Mouse (Mus musculus) liver, adult 2 months (tissue): ENCODE data around the gene Svop. TPM values are rescaled to one million over a fixed set of nuclear protein-coding genes. Genes with fewer than 3 reads are reported as not detected.

Experiments used
- DNase-seq: peaks from one replicate; pipeline ENCODE4 v3.0.0-alpha.2; 2011; ENCODE audit warnings: low read depth, low spot score; ENCODE audit errors: extremely low read depth
- H3K27ac ChIP-seq: fragments of 200-500 bp; replicated peaks from 2 replicates; pipeline ENCODE4 v1.5.1; 2012; ENCODE audit warnings: low read depth, mild to moderate bottlenecking, control low read depth, inconsistent platforms, low read length; ENCODE audit not compliant: insufficient read depth
- H3K27me3 ChIP-seq: fragments of 200-500 bp; 2 replicates; pipeline ENCODE4 v1.6.1; 2012; ENCODE audit warnings: mild to moderate bottlenecking, moderate library complexity, low read length, inconsistent platforms; ENCODE audit not compliant: control insufficient read depth, insufficient read depth
- H3K36me3 ChIP-seq: fragments of 200-500 bp; 2 replicates; pipeline ENCODE4 v1.6.1; 2012; ENCODE audit warnings: low read length, inconsistent platforms; ENCODE audit not compliant: control insufficient read depth, insufficient read depth
- H3K4me1 ChIP-seq: fragments of 200-500 bp; 2 replicates; pipeline ENCODE4 v1.6.1; 2011; ENCODE audit warnings: low read length; ENCODE audit not compliant: control insufficient read depth, insufficient read depth
- H3K4me3 ChIP-seq: fragments of 200-500 bp; 2 replicates; pipeline ENCODE4 v1.5.1; 2011; ENCODE audit warnings: low read depth, mild to moderate bottlenecking, control low read depth, low read length, moderate library complexity; ENCODE audit not compliant: insufficient read depth
- H3K79me2 ChIP-seq: fragments of 200-500 bp; 2 replicates; pipeline ENCODE4 v1.6.1; 2012; ENCODE audit warnings: inconsistent platforms, mild to moderate bottlenecking, low read length, moderate library complexity; ENCODE audit not compliant: control insufficient read depth, insufficient read depth
- H3K9ac ChIP-seq: fragments of 200-500 bp; 2 replicates; pipeline ENCODE4 v1.6.1; 2012; ENCODE audit warnings: low read depth, mild to moderate bottlenecking, control low read depth, inconsistent platforms, low read length
- CTCF ChIP-seq: fragments of 200-500 bp; IDR thresholded peaks from 2 replicates; pipeline ENCODE4 v1.5.1; 2011; ENCODE audit warnings: low read depth, low read length, control low read depth
- POLR2A ChIP-seq: fragments of 200-500 bp; IDR thresholded peaks from 2 replicates; pipeline ENCODE4 v1.6.1; 2011; ENCODE audit warnings: low read length, control low read depth; ENCODE audit not compliant: insufficient read depth; ENCODE audit errors: extremely low read depth
- WGBS: fragments of 180-500 bp; shearing (Covaris S2); methylation state at CpG from one replicate; pipeline ENCODE4 v1.1.7; 2018; 5-methylcytosine and 5-hydroxymethylcytosine counted together
- polyA plus RNA-seq: library from polyadenylated mRNA; depleted of rRNA; stranded (reverse); fragments of >200 nt; gene quantifications from 2 replicates; pipeline ENCODE4 v1.2.3, GENCODE M21; 2012
- total RNA-seq: library from RNA; depleted of rRNA; stranded (reverse); fragments of >200 nt; gene quantifications from 2 replicates; pipeline ENCODE4 v1.2.3, GENCODE M21; 2014

Svop gene
- total and polyA plus RNA-seq, 2 experiments: not detected

DNA sequence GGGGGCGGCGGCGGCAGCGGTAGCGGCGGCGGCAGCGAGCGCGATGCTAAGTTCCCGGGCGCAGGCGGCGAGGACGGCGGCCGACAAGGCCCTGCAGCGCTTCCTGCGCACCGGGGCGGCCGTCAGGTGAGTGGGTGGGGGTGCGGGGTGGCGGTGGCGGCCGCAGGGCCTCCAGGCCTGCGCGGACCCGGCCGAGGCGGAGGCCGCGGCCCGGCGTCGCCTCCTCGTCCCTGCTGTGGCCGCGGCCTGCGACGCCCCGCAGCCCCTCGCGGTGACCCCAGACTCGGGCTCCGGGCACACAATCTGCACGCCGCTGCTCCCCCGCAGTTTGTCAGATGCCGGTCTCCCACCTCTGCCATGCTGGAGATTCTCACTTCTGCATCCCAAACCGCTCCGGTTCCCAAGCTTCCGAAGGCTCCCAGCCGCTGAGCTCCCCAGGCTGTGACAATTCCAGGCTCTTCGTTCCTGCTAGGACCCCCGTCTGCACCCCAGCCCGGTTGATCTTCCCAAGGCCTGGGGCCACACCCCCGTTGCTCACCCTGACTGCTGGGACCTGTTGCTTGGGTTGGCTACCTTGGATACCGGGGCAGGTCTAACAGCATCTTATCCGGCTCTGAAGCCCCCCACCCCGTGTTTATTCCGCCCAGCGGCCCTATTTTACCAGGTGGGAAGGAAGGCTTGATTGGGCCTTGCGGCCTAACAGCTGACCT, 9.2 kb upstream of the Svop start:
- Histone ChIP-seq H3K4me1 (peaks cover 6% of the 10 kb centered on the region; the same call in 1 of the 2 replicates), H3K4me3 (peak overlapping the region; percentile 90), H3K36me3 (no peaks in the 10 kb centered on the region), H3K27me3 (no peaks in the 10 kb centered on the region), H3K27ac (no peak overlapping the region), H3K79me2 (peaks cover 13% of the 10 kb centered on the region; the same call in 1 of the 2 replicates), H3K9ac (peak overlapping the region; percentile 99)
- no peak for DNase-seq
- WGBS: 3% methylated on average over 43 of the region's 64 CpGs
- TF ChIP-seq POLR2A: no peak
- no peak for TF ChIP-seq CTCF

DNA sequence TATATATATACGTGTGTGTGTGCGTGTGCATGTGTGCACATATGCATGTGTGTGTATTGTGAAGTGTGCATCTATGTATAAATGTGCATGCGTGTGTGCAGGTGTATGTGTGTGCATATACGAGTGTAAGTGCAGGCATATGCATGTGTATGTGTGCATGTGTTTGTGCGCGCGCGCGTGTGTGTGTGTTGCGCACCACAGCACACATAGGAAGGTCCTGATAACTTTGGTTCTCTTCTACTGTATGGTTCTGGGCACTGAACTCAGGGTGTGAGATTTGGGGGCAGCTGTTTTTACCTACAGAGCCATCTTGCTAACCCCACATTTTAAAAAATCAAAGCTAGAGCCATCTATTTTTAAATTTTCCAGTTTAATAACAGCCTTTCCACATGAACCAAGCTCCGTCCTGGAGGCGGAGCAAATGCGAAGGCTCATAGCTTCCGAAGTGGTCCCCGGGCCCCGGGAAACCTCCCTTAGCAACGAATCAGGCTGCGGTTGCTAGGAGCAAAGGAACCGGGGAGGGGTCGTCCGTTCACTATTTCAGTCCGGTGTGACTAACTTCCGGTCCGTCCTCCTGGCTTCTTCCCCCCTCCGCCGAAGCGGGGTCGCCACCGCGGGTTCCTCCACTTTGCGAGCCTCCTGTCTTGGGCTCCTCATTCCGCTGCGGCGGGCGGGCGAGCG, 8.5 kb upstream of the Svop start:
- no peaks in the 10 kb centered on the region for H3K36me3 ChIP-seq
- H3K4me1 ChIP-seq: peaks cover 6% of the 10 kb centered on the region; the same call in 1 of the 2 replicates
- H3K9ac ChIP-seq: peak overlapping the region; percentile 99
- H3K4me3 ChIP-seq: peak overlapping the region; percentile 90
- peak; percentile 71 for DNase-seq
- H3K27me3 ChIP-seq: no peaks in the 10 kb centered on the region
- 10% methylated on average over 35 of the region's 37 CpGs for WGBS
- H3K79me2 ChIP-seq: peaks cover 13% of the 10 kb centered on the region; the same call in 1 of the 2 replicates
- TF ChIP-seq CTCF (no peak), POLR2A (no peak)
- no peak overlapping the region for H3K27ac ChIP-seq

DNA sequence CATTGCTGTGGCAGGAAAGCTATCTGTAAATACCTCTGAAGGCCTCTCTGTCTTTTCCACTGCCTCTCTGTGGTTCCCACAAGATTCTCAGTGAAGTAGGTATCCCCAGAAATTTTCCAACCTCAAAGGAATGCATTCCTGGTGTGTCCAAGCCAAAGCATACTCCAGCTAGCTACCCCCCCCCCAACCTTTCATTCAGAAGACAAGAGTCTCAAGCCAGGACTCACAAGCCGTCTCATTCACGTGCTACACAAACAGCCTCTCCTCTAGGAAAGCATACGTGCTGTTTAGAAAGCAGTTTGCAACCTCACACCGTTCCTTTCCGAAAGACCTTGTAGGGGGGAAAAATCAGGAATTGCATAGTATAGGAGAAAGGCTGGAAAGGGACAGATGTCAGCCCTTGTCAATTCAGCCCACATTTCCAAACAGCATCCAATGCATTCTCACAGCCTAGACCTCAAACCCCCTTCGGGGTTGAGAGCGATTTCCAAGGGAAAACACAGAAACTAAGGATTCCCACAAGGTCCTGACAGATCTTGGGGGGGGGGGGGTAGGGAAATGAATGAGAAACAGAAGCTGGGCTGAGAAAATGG, 853 bp downstream of the Svop start:
- no peak overlapping the region for H3K9ac ChIP-seq
- H3K27me3 ChIP-seq: peaks cover 8% of the 10 kb centered on the region
- H3K4me3 ChIP-seq: no peak overlapping the region
- H3K36me3 ChIP-seq: no peaks in the 10 kb centered on the region
- no peak for TF ChIP-seq CTCF
- no peak for TF ChIP-seq POLR2A
- no peak for DNase-seq
- H3K4me1 ChIP-seq: no peaks in the 10 kb centered on the region
- WGBS: 38% methylated on average over 7 of the region's 7 CpGs
- H3K79me2 ChIP-seq: no peaks in the 10 kb centered on the region
- H3K27ac ChIP-seq: no peak overlapping the region

DNA sequence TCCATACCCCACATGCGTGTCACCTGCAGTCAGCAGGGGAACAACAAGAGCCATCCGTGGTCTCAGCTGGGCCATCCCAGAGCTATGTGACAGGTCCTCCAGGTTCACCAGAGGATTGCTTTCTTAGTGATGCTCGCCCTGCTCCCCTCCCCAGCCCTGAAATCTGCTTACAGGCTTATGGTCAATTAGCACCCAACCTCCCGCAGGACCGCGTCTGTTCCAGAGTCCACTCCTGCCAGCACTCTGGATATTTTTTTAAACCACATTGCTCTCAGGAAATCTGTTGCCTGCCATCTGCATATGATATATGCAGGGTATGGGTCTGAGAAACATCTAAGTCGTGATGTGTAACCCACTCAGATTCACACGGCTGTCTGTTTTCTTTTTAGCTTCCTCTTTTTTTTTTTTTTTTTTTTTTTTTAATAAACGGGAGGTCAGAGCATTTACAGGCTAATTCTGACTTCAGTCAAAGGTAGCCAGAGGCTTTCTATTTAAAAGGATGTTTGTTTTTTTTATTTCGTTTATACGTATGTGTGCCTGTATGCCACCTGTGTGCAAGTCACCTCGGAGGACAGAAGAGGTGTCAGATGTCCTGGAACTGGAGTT, 3.4 kb downstream of the Svop start:
- H3K36me3 ChIP-seq: no peaks in the 10 kb centered on the region
- H3K27me3 ChIP-seq: peaks cover 8% of the 10 kb centered on the region
- H3K4me1 ChIP-seq: no peaks in the 10 kb centered on the region
- no peak for DNase-seq
- TF ChIP-seq CTCF (no peak), POLR2A (no peak)
- no peak overlapping the region for H3K27ac ChIP-seq
- no peak overlapping the region for H3K9ac ChIP-seq
- H3K4me3 ChIP-seq: no peak overlapping the region
- no peaks in the 10 kb centered on the region for H3K79me2 ChIP-seq
- 64% methylated on average over 12 of the region's 12 CpGs for WGBS

DNA sequence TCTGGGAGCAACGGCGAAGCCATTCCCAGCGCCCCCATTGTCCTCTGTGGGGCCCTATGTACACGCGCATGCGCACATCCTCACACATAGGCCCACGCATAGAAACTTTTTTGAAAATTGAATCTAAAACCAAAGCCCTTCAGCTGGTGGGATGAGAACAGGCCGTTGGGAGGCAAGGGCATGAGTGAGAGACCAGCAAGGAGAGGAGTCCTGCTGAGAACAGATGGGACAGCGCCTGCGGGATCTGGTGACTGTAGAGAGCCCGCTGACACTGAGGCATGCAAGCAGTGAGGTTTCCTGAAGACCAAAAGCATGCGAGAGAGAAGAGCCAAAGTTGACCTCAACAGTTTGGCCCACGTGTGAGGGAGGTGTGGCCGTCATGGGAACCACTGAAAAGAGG, 5.9 kb downstream of the Svop start:
- Histone ChIP-seq H3K4me1 (no peaks in the 10 kb centered on the region), H3K27ac (no peak overlapping the region), H3K9ac (no peak overlapping the region), H3K4me3 (no peak overlapping the region), H3K27me3 (peaks cover 2% of the 10 kb centered on the region; the same call in 1 of the 2 replicates), H3K79me2 (no peaks in the 10 kb centered on the region), H3K36me3 (no peaks in the 10 kb centered on the region)
- TF ChIP-seq CTCF: no peak
- no peak for TF ChIP-seq POLR2A
- no peak for DNase-seq
- 73% methylated on average over 14 of the region's 14 CpGs for WGBS
